Mouse (Mus musculus) heart, embryonic 12.5 days (tissue): ENCODE data around the gene Sh3gl2. TPM values are rescaled to one million over a fixed set of nuclear protein-coding genes. Genes with fewer than 3 reads are reported as not detected.

Experiments used
- ATAC-seq: fragments of 200-750 bp; cut with Nextera tagmentation; 2 replicates; pipeline ENCODE4 v1.8.0; 2017; ENCODE audit warnings: moderate TSS enrichment, moderate library complexity; ENCODE audit not compliant: insufficient number of reproducible peaks, low FRiP score
- H3K27ac ChIP-seq: fragments of 300-500 bp; sonication (generic); 2 replicates; pipeline ENCODE4 v1.5.1; 2016; ENCODE audit warnings: mild to moderate bottlenecking, moderate library complexity; ENCODE audit not compliant: poor library complexity, severe bottlenecking
- H3K27me3 ChIP-seq: fragments of 300-500 bp; sonication (generic); replicated peaks from 2 replicates; pipeline ENCODE4 v1.6.1; 2016; ENCODE audit warnings: mild to moderate bottlenecking, moderate library complexity
- H3K36me3 ChIP-seq: fragments of 300-500 bp; sonication (generic); 2 replicates; pipeline ENCODE4 v1.6.1; 2016; ENCODE audit warnings: mild to moderate bottlenecking, moderate library complexity
- H3K4me1 ChIP-seq: fragments of 300-500 bp; sonication (generic); replicated peaks from 2 replicates; pipeline ENCODE4 v1.6.1; 2016; ENCODE audit warnings: mild to moderate bottlenecking
- H3K4me2 ChIP-seq: fragments of 300-500 bp; sonication (generic); 2 replicates; pipeline ENCODE4 v1.6.1; 2016; ENCODE audit warnings: mild to moderate bottlenecking, moderate library complexity
- H3K4me3 ChIP-seq: fragments of 300-500 bp; sonication (generic); 2 replicates; pipeline ENCODE4 v1.5.1; 2016; ENCODE audit warnings: mild to moderate bottlenecking
- H3K9ac ChIP-seq: fragments of 300-500 bp; sonication (generic); 2 replicates; pipeline ENCODE4 v1.6.1; 2016; ENCODE audit warnings: mild to moderate bottlenecking, moderate library complexity
- H3K9me3 ChIP-seq: fragments of 300-500 bp; sonication (generic); replicated peaks from 2 replicates; pipeline ENCODE4 v1.6.1; 2016; ENCODE audit warnings: mild to moderate bottlenecking, moderate library complexity
- whole genome bisulfite sequencing: fragments of 180-500 bp; shearing (Covaris S2); methylation state at CpG from one replicate; pipeline ENCODE4 v1.1.7; 2016; 5-methylcytosine and 5-hydroxymethylcytosine counted together
- polyA plus RNA-seq: library from polyadenylated mRNA; unstranded; fragments of >200 nt; fragmentation: Nextera tagmentation; extraction: Ambion mirVana; gene quantifications from 2 replicates; pipeline ENCODE4 v1.2.1, GENCODE M21; 2016

The Sh3gl2 gene
- polyA plus RNA-seq, 1 experiment from 2014 or later: 0.65 TPM

DNA sequence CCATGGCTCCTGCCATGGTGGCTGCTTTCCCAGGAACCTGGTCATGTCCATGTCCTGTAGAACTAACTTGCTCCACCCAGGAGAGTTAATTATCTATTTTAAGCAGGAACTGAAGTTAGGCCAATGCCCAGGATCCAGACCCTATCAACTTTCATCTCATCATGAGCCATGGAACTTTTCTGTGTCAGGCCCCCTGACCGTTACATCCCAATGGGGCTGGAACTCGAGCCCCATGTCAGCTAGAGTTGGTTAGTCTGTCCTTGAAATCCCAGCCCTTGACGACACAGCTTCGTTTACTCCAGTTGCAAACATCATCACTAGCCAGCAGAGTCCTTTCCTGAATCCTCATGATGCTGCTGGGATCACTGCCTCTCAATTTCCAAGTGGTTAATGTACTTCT is 221.3 kb downstream of the Sh3gl2 start:
- H3K9me3 ChIP-seq: no peaks in the 10 kb centered on the region
- H3K4me2 ChIP-seq: no peak overlapping the region
- no peak for ATAC-seq
- no peak overlapping the region for H3K4me3 ChIP-seq
- H3K4me1 ChIP-seq: no peaks in the 10 kb centered on the region
- H3K9ac ChIP-seq: no peak overlapping the region
- no peaks in the 10 kb centered on the region for H3K36me3 ChIP-seq
- no peaks in the 10 kb centered on the region for H3K27me3 ChIP-seq
- no peak overlapping the region for H3K27ac ChIP-seq
- 77% methylated on average over 4 of the region's 4 CpGs for WGBS

DNA sequence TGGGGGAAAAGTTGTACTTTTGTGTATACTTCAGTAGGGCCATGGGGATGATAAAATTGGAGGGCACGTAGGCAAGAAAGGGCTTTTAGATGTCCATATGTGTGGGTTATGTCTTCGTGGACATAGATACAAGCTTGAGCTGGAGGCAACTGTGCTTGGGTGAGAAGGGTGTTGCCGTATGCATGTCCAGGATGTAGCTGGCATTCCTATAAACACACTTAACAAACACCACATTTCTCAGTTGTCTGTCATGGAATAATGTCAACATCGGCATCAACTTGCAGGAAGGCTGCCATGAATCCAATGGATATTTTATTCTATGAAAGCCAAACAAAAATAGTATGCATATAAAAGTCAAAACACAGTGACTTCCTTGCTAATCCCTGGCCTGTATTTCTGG is 227.9 kb downstream of the Sh3gl2 start:
- no peak overlapping the region for H3K4me3 ChIP-seq
- no peaks in the 10 kb centered on the region for H3K27me3 ChIP-seq
- H3K27ac ChIP-seq: no peak overlapping the region
- no peak overlapping the region for H3K4me2 ChIP-seq
- H3K9me3 ChIP-seq: no peaks in the 10 kb centered on the region
- WGBS: 81% methylated on average over 4 of the region's 4 CpGs
- no peak for ATAC-seq
- H3K9ac ChIP-seq: no peak overlapping the region
- no peaks in the 10 kb centered on the region for H3K4me1 ChIP-seq
- no peaks in the 10 kb centered on the region for H3K36me3 ChIP-seq

DNA sequence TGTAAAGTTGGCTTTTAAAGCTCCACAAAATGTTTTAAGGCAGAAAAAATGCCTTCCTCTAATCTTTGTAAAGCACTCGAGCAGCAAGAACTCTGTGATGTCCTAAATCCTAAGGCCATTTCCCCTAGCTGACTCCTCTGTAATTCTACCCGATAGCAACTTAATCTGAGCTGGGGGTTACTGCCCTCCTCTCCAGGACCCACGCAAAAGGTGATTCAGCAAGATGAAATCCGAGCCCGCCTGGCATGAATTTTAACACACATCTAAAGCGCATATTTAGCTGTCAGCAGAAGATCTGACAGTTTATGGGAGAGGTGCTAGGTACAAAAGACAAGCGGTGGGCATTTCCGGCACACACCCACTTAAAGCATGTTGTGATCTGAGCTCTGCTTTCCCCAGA is 229.8 kb downstream of the Sh3gl2 start:
- no peaks in the 10 kb centered on the region for H3K9me3 ChIP-seq
- H3K4me3 ChIP-seq: no peak overlapping the region
- 42% methylated on average over 8 of the region's 8 CpGs for whole genome bisulfite sequencing
- H3K27me3 ChIP-seq: no peaks in the 10 kb centered on the region
- no peak overlapping the region for H3K27ac ChIP-seq
- no peak overlapping the region for H3K9ac ChIP-seq
- H3K4me1 ChIP-seq: no peaks in the 10 kb centered on the region
- ATAC-seq: no peak
- no peaks in the 10 kb centered on the region for H3K36me3 ChIP-seq
- H3K4me2 ChIP-seq: no peak overlapping the region

DNA sequence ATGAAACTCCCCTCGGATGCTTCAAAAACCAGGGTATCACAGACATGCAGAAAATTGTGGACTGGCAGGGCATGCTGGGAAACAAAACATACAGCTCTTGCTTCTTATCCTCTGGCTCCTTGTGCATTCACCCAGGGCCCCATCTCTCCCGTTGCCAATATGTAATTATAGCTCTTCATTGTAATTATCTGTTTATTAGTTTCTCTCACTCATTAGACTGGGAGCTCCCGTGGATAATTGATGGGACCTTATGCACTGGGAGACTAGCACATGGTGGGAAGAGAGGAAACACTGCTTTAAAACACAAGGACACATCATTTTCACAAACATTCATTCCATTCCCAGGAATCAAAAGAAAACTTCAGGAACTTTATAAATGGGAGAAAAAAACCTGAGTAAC is 233.9 kb downstream of the Sh3gl2 start:
- Histone ChIP-seq H3K27me3 (no peaks in the 10 kb centered on the region), H3K9ac (no peak overlapping the region), H3K36me3 (no peaks in the 10 kb centered on the region), H3K4me2 (no peak overlapping the region), H3K4me3 (no peak overlapping the region), H3K9me3 (no peaks in the 10 kb centered on the region), H3K27ac (no peak overlapping the region), H3K4me1 (no peaks in the 10 kb centered on the region)
- 68% methylated on average over 3 of the region's 3 CpGs for WGBS
- no peak for ATAC-seq

DNA sequence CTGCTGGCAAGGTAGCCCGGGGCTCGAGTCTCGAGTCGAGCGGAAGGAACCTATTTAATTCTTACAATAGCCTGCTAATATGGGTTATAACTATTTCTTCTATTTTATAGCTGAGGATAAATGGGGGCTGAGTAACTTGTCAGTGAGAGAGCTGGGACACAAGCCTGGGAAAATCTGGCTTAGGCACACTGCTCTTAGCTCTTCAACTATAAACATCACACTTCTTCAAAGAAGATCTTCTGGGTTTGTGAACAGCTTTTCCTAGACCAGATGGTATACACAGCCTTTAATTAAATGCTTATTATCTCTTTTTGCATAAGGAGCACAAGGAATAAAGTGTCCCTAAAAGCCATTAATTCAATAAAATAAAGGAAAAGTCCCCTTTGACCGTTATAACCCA is 278.7 kb downstream of the Sh3gl2 start:
- H3K9ac ChIP-seq: no peak overlapping the region

DNA sequence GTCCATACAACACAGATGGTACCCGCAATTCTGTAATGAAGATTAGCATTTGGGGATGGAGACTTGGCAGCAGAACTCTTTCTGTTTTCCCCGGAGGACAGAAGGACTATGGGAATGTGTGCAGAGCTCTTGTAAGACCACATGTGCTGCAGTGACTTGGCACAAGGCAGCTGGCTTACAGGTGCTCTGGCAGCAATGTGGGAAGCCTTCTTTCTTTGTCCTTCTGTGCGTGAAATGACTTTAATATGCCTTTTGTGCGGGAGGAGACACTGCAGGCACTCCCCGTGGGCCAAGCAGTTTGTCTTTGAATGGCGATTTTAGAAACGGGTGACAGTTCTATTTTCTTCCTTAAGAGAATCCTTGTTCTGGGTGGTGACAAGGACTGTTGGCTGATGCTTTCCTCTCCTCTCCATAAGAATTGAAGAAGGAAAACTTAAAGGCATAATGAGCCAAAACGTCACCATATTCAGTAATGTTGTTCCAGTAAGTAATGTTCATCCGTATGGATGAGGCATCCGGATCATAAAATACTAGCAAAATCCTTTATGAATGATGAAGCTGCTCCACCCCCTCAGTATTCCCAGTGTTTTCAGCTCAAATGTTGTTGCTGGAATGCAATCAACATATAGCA is 281.5 kb downstream of the Sh3gl2 start:
- Histone ChIP-seq H3K27me3 (no peaks in the 10 kb centered on the region), H3K4me3 (no peak overlapping the region), H3K4me2 (no peak overlapping the region), H3K9me3 (no peaks in the 10 kb centered on the region), H3K4me1 (no peaks in the 10 kb centered on the region), H3K9ac (no peak overlapping the region), H3K36me3 (no peaks in the 10 kb centered on the region), H3K27ac (no peak overlapping the region)
- no peak for ATAC-seq
- WGBS: 72% methylated on average over 10 of the region's 10 CpGs

More for the DNA sequence above, 278.7 kb downstream of the Sh3gl2 start:
- WGBS: 91% methylated on average over 6 of the region's 6 CpGs
- Histone ChIP-seq H3K4me3 (no peak overlapping the region), H3K36me3 (no peaks in the 10 kb centered on the region), H3K4me2 (no peak overlapping the region), H3K27me3 (no peaks in the 10 kb centered on the region), H3K4me1 (no peaks in the 10 kb centered on the region), H3K9me3 (no peaks in the 10 kb centered on the region), H3K27ac (no peak overlapping the region)
- no peak for ATAC-seq

DNA sequence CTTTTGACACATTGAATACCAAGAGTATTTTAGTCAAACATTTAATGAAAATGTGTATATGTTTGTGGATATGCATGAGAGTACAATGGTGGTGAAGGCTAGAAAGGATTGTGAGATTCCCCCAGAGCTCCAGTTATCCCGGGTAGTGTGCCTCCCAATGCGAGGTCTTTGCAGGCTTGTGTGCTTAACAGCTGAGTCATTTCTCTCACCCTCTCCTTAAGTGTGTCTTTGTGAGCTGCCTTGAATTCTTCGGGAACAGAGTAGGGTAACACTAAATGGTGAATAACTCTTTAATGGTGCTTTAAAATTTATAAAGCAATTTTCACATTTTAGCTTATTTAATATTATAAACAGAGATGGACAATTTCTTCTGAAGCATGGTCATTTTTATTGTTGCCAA is 300.8 kb downstream of the Sh3gl2 start:
- no peak for ATAC-seq
- Histone ChIP-seq H3K4me2 (no peak overlapping the region), H3K9ac (no peak overlapping the region), H3K4me3 (no peak overlapping the region), H3K4me1 (no peaks in the 10 kb centered on the region), H3K27me3 (no peaks in the 10 kb centered on the region), H3K9me3 (no peaks in the 10 kb centered on the region), H3K27ac (no peak overlapping the region), H3K36me3 (no peaks in the 10 kb centered on the region)
- WGBS: 58% methylated on average over 3 of the region's 3 CpGs

DNA sequence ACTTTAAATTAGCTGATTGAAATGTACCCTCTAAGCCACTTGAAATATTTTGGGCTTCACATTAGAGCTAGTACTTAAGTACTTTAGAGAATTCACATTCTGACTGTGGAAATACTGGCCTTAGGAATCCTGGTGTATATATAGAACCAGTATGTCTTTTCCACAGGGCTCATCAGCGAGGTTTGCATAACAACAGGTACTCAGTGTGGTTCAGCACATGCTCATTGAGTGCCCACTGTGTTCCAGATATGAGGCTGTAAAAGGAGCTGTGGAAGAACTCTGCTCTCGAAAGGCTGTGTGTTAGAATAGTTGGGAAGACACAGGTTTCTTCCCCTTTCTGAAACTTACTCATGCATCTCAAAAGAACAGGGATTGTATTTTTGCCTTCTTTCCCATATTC is 302.1 kb downstream of the Sh3gl2 start:
- Histone ChIP-seq H3K9ac (no peak overlapping the region), H3K36me3 (no peaks in the 10 kb centered on the region), H3K27ac (no peak overlapping the region), H3K4me3 (no peak overlapping the region), H3K9me3 (no peaks in the 10 kb centered on the region), H3K4me2 (no peak overlapping the region), H3K27me3 (no peaks in the 10 kb centered on the region), H3K4me1 (no peaks in the 10 kb centered on the region)
- ATAC-seq: no peak
- 51% methylated on average over 2 of the region's 2 CpGs for WGBS

DNA sequence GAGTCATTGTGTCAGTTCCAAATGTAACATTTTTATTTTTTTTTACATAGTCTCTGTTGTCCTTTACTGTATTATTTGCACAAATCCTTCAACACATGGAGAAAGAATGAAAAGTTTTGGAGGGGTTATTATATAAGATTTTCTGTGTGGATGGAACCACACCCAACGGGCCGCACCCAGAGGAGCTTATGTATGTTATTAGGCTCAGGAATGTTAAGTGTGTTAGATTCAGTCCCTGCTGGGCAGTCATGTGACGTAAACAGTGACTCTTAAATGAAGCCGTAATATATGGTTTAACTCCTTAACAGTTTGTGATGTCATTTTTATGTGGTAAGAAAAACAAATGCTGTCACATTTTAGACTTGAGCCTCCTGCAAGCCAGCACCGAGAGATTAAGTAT is 302.6 kb downstream of the Sh3gl2 start:
- 0 out of 2 replicates have a peak, but pooled peaks cover 3% of the 10 kb centered on the region for H3K27me3 ChIP-seq
- H3K4me3 ChIP-seq: no peak overlapping the region
- H3K4me2 ChIP-seq: no peak overlapping the region
- H3K27ac ChIP-seq: no peak overlapping the region
- ATAC-seq: no peak
- H3K9me3 ChIP-seq: no peaks in the 10 kb centered on the region
- no peaks in the 10 kb centered on the region for H3K4me1 ChIP-seq
- no peaks in the 10 kb centered on the region for H3K36me3 ChIP-seq
- no peak overlapping the region for H3K9ac ChIP-seq
- 54% methylated on average over 5 of the region's 5 CpGs for WGBS

DNA sequence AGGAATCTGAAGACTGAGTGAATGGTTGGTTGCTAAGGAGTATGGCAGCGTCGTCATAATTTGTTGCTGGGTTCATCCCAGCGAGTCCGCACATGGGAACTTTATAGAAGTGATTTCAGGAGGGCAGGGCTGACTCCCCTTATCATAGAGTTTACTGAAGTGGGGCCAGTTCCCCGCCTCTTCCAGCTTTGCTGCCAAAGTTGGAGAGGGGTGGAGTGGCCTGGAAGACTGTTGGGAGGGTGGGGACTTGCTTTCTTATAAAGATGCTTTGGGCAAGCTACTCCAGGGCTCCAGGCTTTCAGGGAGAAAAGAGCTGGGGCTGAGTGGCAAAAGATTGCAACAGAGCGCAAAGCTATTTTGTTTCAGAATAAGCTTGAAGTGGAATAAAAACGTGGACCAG is 308.4 kb downstream of the Sh3gl2 start:
- Histone ChIP-seq H3K9ac (no peak overlapping the region), H3K27me3 (peaks cover 19% of the 10 kb centered on the region; the same call in 1 of the 2 replicates), H3K27ac (no peak overlapping the region), H3K4me1 (peaks cover 13% of the 10 kb centered on the region), H3K4me2 (peak overlapping the region; percentile 100), H3K9me3 (no peaks in the 10 kb centered on the region), H3K4me3 (peak overlapping the region; percentile 61; the same call in 1 of the 2 replicates), H3K36me3 (no peaks in the 10 kb centered on the region)
- WGBS: 24% methylated on average over 7 of the region's 7 CpGs
- no peak for ATAC-seq

DNA sequence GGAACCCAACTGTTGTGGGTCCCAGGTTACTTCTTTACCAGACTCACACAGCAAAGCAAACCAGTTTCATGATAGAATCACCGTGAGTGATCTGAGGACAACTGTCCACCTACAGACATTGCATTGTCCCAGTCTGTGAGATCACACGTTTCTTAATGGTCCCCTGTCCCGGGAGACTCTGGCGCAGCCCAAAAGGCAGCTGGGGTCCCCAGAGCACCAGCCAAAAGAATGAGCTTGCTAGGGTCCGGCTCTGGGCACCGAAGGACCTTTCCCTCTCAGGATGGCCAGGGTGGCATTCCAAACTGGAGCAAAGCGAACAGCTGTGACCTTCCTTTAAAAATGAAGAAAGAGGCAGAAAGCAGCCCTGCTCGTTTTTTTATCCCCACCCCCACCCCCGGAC is 308.9 kb downstream of the Sh3gl2 start, which contains the start of gene Adamtsl1:
Adamtsl1 (plus strand) TSS at position 381 of the 400 bp plus-strand sequence.
- H3K27me3 ChIP-seq: peaks cover 19% of the 10 kb centered on the region; the same call in 1 of the 2 replicates
- WGBS: 5% methylated on average over 9 of the region's 9 CpGs
- no peaks in the 10 kb centered on the region for H3K36me3 ChIP-seq
- peak within 1 kb of the TSS; percentile 100 for H3K4me2 ChIP-seq
- H3K27ac ChIP-seq: no peak within 1 kb of the TSS
- ATAC-seq: 0 out of 2 replicates have a peak, but pooled peaks have one; percentile 6
- H3K9me3 ChIP-seq: no peaks in the 10 kb centered on the region
- H3K4me1 ChIP-seq: peaks cover 13% of the 10 kb centered on the region
- peak within 1 kb of the TSS; percentile 61 for H3K4me3 ChIP-seq
- H3K9ac ChIP-seq: peak within 1 kb of the TSS; percentile 59

DNA sequence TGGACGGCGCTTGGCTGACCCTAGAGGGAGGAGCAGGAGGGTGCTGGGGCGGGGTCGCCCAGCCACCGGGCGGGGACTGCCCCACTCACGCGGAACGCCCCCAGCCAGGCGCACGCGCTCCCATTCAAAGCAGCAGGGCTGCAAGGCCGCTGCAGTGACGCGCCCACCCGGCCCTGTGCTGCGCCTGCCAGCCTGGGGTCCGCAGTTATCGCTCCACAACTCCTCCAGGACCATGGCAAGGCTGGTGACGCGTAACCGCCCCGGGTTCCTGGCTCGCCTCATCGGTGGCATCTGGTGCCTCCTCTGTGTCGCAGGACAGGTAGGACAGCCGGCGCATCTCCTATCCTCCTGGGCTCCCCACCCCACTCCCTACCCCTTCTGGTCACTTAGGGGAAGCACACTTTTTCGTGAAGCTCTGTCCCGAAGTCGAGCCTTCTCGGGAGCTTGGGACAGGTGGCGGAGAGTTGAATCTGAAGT is 309.3 kb downstream of the Sh3gl2 start:
- peak overlapping the region; percentile 61 for H3K4me3 ChIP-seq
- peaks cover 19% of the 10 kb centered on the region; the same call in 1 of the 2 replicates for H3K27me3 ChIP-seq
- no peaks in the 10 kb centered on the region for H3K9me3 ChIP-seq
- no peaks in the 10 kb centered on the region for H3K36me3 ChIP-seq
- WGBS: 1% methylated on average over 32 of the region's 33 CpGs
- H3K4me2 ChIP-seq: peak overlapping the region; percentile 100
- no peak overlapping the region for H3K27ac ChIP-seq
- peak; percentile 80 for ATAC-seq
- peak overlapping the region; percentile 59 for H3K9ac ChIP-seq
- peaks cover 13% of the 10 kb centered on the region for H3K4me1 ChIP-seq
